Mouse (Mus musculus): ENCODE measurements around the gene Slc38a6.

Slc38a6 gene

DNA sequence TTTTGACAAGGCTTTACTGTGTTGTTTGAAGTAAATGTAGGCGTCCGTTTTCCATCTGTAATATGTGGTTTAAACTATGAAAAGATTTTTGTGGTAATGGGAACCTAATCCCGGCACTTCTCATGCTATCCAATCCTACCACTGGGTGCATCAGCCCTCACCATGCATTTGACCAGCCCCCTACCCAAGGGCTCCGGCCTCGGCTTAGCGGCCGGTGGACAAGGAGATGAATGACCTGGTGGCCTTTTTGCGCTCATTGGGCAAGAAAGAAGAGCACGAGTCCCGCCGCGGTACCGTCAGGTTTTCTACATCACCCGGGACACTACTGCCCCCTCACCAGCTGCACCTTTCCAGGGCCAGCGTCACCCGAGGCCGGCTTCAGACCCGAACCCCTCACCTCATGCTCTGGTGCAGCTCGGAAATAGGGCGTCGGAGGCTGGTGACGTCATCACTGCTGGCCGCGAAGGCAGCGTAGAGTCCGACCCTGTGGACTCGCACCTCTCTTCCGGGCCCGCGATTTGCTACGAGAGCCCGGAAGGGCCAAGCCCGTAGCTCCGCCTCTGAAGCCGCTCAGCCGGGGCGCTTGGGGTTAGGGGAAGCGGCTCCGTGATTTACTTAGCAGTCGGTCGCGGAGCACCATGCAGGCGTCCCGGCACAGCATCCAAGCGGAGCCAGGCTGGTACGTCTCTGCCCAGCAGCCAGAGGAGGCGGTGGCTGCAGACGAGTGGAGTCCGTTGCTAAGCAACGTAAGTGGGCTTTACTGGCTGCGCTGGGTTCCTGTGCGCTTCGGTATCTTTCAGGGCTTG is at the start of gene Slc38a6, which contains the start of gene Trmt5:
Gene Slc38a6 (plus strand): TSS at position 493 of the 806 bp plus-strand sequence.
Gene Trmt5 (minus strand): TSS at position 424 of the 806 bp plus-strand sequence.
- peak; percentile 91 for DNase-seq (ENCODE audit: low spot score)

DNA sequence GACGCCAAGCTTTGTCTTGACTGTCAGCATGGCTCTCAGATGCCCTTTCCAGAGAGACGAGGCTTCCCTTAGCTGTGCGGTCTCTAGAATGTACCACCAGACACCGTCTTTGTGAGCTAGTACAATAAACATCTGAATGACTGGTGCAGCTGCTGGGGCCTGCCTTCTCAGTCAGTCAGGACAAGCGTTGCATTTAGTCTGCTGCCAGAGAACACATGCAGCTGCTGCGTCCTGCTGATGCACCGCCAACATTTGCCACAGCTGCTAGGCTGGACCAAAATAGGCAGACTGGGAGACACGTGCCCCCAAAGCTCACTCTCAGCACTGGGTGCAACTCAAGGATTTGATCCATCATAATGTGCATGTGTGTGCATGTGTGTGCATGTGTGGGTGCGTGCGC is 44.6 kb upstream of the Slc38a6 start:
- peak; percentile 47 for DNase-seq (ENCODE audit: low spot score)

DNA sequence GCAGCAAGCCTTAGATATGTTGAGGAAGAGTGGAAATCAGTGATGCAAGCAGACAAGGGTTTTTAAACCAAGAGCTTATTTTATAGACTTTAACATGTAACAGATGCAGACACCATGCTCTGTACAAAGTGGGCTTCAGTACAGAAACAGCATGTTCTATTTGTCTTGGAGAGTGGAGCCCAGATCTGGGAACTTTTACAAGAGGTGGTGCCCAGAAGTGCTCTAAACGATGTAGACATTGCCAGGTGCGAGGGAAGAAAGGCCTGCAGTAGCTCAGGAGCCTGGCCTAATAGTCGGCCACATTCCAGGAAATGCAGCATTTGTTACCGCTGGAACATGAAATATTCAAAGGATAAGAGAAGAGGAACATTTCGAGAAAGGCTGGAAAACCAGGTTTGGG is 40.9 kb upstream of the Slc38a6 start:
- no peak for DNase-seq (ENCODE audit: low spot score)

DNA sequence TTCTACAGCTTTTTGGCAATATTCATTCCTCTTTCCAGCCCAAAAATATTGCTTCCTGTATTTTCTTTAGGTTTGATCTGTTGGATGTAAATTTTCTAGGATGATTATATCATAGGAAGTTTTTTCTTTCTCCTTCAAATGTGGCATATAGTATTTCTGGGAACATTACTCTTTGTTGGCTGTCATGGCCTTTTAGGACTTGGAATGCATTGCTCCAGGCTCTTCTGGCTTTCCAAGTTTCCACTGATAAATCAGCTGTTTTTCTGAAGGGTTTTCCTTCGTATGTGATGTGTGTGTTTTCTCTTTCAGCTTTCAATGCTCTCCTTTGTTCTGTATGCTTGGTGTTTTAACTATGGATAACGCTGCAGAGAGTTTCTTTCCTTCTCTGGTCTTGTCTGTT is 31.6 kb upstream of the Slc38a6 start:
- no peak for DNase-seq (ENCODE audit: low spot score)

DNA sequence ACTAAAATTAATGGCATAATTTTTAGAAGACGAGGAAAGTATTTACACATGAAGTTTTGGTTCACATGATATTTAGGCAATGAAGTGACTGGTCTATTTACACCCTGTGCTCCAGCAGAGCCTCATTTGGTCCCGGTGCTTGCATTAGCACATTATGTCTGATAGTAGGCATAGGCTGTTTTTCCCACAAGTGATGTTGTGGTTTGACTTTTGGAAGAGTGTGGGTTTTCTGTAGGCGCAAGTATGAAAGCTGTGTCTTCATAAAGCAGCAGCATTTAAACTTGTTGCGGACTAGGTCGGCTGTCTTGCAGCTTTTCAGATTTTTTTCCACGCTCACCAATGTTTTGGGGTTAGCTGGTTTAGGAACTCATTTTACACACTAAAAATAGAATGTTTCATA is 27.3 kb upstream of the Slc38a6 start:
- no peak for DNase-seq (ENCODE audit: low spot score)

DNA sequence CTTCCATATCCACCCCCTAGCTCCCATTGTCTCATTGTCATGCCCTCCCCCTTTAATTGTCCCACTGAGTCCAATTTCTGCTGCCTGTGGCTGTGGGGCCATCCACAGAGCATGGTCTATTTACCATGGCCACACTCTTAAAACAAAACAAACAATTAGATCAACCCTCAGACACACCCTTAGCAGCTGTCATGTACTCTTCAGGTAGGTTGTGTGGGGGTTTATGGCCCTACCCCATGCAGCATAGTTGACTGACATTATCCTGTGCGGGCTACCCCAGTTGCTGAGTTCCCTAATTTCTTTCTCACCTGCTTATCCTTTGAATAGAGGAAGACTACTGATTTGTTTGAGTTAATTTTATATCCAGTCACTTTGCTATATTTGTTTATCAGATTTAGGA is 26.2 kb upstream of the Slc38a6 start:
- no peak for DNase-seq (ENCODE audit: low spot score)

DNA sequence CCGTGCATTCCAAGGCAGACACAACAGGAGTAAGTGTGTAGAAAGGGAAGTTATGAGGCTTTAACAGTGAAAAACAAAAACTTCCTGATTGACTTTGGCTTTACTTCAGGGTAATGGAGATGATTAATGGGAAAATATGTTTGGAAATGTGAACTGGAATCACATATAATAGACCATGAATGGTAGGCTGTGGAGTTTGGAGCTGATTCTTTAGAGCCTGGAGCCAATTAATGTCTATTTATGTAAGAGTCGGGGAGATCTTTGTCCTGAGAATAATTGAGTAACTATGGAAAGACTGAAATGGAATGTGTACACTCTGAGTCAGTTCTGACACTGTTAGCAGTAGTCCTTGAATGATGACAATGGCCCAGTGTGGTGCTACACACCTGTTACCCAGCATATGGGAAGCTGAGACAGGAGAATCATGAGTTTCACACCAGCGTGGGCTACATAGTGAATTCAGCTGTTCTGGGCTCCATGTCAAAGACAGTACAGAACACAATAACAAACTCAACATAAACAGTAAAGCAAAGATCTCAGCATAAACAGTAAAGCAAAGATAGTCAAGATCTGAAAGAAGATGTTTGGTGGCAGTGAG is 21.1 kb upstream of the Slc38a6 start:
- no peak for DNase-seq (ENCODE audit: low spot score)

DNA sequence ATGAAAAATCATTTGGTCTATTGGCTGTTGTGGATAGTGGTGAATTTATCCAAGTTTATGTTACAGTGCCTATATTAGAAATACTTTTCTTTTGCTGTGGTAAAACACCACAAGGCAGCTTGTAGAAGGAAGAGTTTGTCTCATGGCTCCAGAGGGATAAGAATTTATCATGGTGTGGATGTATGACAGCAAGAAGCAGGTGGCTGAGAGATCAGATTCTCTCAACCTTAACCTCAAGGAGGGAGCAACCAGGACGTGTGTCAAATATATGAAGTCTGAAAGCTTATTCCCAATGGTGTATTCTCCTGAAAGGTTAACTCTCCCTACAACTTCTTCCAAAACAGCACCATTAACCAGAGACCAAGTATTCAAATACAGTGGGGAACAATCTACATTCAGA is 20.0 kb upstream of the Slc38a6 start:
- no peak for DNase-seq (ENCODE audit: low spot score)

DNA sequence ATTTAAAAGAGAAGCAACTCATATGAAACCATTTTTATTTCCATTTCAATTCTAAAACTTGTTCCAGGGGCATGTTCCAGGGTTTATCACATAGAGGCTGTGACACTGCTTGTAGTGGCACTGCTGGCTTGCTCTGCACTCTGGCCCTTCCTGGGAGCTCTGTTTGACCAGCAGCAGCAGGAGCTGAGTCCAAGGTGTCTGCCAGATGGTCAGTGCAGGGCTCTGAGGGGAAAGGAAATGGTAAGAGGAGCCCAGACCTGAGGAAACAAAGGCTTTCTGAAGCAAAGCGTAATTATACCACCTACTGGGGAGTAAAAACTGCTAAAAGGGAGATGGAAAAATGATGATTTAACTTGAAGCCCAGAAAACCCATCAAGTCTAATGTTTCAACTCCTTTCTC is 18.1 kb upstream of the Slc38a6 start:
- DNase-seq (ENCODE audit: low spot score): no peak

DNA sequence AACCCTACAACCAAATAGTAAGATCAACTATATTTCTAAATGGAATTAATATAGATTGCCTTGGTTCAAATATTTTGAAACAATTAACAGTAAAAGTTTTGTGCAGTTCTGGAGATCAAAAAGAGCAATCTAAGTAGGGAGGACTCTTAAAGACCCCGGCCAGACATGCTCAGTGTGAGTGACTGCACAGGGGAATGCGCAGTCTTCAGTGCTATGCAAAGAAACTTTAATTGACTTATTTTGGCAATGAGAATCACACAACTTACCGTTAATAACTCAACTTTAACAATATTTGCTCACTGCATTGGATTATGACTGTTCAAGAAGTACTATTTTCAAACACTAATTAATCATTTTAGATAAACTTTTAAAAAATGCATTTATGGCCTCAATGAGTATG is 17.0 kb upstream of the Slc38a6 start:
- DNase-seq (ENCODE audit: low spot score): no peak

DNA sequence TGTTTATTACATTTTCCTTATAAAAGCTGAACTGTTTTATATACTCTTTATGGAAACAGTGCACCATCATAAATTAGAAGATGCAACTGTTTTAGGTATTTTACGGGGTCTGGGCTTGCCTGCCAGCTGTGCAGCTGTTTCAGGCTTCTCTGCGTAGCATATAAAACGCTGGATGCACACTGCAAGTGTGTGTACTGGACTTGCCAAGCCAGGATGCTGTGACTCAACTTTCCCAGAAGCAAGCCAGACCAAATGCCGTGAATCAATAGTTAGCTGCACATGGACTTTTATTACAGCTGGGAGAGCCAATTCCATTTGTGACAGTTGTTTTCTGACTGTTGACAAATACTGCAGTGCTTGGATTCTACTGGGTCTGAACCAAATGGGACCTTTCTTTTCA is 16.6 kb upstream of the Slc38a6 start:
- no peak for DNase-seq (ENCODE audit: low spot score)

DNA sequence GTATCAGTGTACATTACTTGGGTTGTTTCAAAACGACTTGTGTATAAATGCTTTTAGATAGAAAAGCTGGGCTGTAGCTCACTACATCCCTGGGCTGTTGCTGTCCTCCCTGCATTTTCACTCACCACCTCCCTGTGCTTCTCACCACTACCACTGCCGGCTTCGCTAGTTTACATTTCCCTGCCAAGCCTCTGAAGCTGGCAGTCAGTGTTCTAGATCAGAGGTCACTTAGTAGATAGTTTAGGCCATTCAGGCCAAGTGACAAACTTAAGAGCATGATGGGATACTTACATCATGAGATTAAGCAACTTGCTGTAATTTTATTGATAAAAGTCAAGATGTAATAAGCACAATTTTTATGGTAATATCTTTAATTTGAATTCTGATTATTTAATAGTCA is 11.7 kb upstream of the Slc38a6 start:
- no peak for DNase-seq (ENCODE audit: low spot score)

DNA sequence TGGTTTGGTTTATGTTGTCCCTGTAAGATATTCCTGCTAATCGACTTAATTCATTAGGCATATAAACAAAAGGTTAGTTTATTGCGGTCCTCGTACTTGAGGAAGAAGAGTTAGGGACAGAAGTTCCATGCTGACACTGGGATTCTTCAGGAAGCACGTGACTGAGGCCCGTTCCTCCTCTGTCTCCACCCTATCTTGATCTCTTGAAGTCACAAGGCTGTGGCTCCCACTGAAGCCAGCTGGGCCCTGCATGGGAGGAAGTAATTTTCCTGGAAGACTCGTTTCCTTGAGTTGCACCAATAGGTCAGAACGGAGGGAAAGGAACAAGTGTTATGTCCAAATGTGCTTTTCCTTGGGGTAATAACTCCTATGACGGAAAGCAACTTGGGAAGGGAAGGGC is 1.0 kb downstream of the Slc38a6 start:
- no peak for DNase-seq (ENCODE audit: low spot score)

DNA sequence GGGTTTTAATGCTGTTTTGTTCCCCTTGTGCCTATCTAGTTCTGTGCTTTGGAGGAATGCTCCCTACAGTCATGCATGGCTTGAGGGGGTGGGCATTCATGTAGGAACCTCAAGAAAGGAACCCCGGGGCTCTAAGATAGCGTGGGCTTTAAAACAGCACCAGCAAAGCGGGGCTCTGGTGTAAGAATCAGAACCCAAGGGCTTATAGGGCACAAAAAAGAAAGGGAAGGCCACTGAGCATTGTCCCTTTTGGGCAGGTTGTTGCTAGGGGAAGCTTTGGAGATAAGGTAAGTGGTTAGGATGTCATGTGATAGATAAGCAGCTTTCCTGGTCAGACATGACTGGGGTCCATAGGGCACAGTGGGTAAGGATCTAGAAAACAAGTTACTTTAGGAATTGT is 2.0 kb downstream of the Slc38a6 start:
- no peak for DNase-seq (ENCODE audit: low spot score)

DNA sequence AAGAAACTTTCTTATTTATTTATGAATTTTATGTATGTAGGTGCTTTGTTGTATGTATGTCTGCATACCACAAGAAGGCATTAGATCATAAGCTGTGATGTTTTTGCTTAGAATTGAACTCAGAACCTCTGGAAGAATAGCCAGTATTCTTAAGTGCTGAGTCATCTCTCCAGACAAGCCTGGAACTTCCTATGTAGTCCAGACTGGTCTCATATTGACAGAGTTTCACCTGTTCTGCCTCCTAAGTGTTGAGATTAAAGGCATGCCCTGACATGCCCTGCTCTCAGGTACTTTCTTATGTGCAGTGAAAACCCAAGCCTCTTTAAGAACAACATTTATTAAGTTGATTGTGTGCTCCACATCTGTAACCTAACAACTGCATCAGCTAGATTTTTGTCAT is 8.3 kb downstream of the Slc38a6 start:
- DNase-seq (ENCODE audit: low spot score): no peak

DNA sequence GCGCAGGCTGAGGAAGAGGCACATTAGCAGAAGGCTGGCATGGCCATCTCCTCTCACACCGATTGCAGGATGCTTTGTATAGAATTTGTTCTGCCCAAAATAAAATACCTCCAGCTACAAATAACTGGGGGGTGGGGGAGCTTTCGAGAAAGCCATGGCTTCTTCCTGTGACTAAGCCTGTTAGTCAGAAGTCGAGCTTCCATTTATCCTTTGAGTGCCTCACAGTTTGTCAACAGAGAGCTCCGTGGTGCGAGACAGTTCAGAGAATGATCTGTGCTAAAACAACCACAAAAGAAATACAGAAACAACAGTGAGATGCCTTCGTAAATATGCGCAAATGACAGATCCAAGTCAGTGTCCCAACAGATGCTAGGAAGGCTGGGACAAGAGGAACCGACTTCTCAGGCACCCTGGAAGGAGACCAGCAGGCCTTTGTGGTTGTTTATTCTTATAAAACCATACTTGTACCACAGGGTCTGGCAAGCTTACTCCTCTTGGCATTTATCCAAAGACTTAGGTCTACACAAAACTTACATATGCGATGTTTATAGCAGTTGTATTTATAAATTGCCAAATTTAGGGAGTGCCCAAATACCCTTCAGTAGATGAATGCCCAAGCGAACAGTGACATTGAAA is 9.0 kb downstream of the Slc38a6 start:
- no peak for DNase-seq (ENCODE audit: low spot score)

DNA sequence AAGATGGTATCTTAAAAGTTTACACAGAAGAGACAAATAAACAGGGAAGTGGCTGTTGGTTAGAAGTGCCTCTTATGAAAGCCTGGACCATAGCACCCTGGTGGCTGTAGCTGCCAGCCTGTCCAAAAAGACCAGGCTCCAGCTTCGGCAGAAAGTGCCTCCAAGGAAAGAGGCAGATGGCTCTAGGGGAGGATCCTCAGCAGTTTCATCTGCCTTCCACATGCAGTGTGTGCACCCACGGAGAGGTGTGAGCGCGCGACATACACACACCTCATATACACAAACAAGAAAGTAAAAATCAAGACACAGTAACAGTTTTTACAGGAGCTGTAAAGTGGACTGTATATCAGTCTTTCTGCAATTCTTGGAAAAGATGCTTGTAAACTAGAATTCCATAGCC is 12.0 kb downstream of the Slc38a6 start:
- DNase-seq (ENCODE audit: low spot score): no peak

DNA sequence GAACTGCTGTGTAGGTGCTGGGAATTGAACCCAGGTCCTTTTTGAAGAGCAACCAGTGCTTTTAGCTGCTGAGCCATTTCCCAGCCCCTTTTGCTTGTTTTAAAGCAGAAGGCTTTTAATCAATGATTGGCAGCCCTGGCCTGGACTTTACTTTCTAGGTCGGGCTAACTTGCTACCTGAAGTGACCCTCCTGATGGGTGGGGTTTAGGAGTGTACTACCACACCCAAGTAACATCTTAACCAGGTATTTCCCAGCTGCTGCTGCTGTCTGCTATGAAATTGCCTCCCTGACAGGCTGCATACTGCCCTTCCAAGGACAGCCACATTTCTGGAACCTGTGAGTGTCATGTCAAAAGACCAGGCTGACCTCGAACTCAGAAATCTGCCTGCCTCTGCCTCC is 14.0 kb downstream of the Slc38a6 start:
- DNase-seq (ENCODE audit: low spot score): no peak

DNA sequence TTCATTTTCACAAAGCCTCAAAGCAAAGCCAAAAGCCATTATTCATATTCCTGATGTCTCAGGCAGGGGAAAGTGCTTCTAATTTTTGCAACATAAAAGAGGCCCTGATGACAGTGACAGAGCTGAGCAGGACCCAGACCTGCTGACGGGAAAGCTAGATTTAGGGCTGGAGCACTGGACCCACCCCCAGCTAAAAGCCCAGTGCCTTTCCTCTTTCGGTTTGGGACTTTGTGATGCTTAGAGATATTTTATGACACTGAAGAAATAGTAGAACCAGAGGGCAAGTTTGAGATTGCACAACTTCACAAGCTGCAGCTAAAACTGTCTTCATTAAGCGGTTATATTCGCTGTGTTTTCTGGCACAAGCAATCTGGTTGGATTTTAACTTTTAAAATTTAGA is 18.1 kb downstream of the Slc38a6 start:
- DNase-seq (ENCODE audit: low spot score): no peak

DNA sequence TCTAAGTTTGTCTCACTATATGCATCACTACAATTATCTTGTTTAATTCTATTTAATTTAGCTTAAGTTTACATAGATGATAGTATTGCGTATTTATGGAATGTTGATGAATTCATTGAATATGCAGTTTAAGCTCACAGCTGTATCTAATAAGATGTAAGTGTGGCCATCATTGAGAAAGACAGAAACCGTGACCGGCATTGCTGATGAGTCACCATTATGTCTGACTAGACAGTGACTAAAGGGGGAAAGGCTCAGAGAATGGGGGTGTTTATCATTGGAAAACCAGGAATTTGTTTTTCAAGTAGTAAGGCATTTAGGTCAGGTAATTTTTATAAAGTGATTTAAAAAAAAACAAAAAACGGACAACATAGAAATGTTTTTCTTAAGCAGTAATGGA is 21.2 kb downstream of the Slc38a6 start:
- no peak for DNase-seq (ENCODE audit: low spot score)

DNA sequence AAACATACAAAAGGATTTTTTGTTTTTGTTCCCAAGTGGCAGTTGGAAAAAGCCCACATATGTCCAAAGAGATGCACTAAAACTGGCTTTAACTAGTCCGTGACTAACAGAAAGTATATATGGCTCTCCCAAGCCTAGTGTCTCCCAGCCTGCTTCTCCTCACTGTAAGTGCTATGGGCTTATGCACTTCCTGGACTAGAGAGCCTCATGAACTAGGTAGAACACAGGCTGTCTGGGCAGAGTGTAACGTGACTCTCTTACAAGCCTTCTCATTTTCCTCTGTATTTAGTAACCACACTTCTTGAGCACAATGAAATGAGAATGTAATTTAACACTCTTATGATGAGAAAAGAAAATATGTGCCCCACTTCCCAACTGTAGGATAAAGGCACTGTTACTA is 22.1 kb downstream of the Slc38a6 start:
- DNase-seq (ENCODE audit: low spot score): no peak

DNA sequence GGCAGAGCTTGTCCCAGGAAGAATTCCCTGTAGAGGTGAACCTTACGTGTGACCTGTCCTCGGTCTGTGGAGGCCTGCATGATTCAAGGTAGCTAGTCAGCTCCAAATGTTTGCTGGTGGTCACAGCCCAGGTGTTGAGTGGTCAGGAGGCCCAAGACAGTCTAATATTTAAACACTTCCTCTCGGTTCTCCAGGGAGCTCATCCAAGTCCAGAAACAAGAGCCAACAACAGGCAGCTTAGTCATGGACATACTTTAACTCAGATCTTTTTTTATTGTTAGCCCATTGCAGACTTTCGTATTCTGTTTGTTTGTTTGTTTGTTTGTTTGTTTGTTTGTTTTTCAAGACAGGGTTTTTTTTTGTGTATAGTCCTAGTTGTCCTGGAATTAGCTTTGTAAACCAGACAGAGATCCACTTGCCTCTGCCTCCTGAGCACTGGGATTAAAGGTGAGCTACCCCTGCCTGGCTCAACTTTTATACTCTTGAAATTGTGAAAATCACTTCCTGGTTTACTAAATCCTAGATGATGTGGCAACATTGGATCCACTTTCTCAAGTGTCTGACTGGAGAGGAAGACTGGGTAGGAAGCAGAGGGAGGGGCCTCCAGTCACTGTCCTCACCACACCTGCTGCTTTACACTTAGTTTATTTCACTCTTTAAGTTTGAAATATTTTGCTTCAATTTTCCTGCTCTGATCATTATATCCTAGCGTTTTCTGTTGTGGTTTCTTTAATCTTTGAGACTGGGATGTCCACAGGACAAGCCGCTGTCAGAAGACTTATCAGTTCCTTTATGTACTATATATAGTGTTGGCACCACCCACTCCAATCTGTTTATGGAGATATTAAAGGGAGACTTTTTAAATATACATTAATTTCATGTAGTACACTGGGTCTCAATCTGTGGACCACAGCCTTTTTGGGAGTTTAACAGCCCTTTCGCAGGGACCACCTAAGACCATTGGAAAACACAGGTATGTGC is 31.4 kb downstream of the Slc38a6 start:
- no peak for DNase-seq (ENCODE audit: low spot score)
